Mouse (Mus musculus) lung, adult 2 months (tissue): ENCODE measurements around the gene Gm14226. TPM values are rescaled to one million over a fixed set of nuclear protein-coding genes. Genes with fewer than 3 reads are reported as not detected.
"Not testable (repeated sequence)": the region's sequence is repeated elsewhere in the genome, so short reads cannot be mapped to it uniquely, and the experiment has no call there.

Experiments
- DNase-seq: peaks from one replicate; pipeline ENCODE4 v3.0.0; 2022
- H3K4me1 ChIP-seq: fragments of 200-500 bp; 2 replicates; pipeline ENCODE4 v1.6.1; 2011; ENCODE audit warnings: low read length; ENCODE audit not compliant: control insufficient read depth, insufficient read depth
- H3K4me3 ChIP-seq: fragments of 200-500 bp; replicated peaks from 2 replicates; pipeline ENCODE3; 2011; ENCODE audit warnings: low read depth, mild to moderate bottlenecking, control low read depth, low read length; ENCODE audit errors: extremely low read depth
- CTCF ChIP-seq: fragments of 200-500 bp; IDR thresholded peaks from 2 replicates; pipeline ENCODE4 v1.5.1; 2011; ENCODE audit warnings: mild to moderate bottlenecking, low read length, control low read depth; ENCODE audit not compliant: insufficient read depth
- POLR2A ChIP-seq: fragments of 200-500 bp; IDR thresholded peaks from 2 replicates; pipeline ENCODE4 v1.6.1; 2011; ENCODE audit warnings: low read depth, mild to moderate bottlenecking, control low read depth, low read length, borderline replicate concordance; ENCODE audit errors: extremely low read depth
- WGBS: fragments of 180-500 bp; shearing (Covaris S2); methylation state at CpG from one replicate; pipeline ENCODE4 v1.1.7; 2018; 5-methylcytosine and 5-hydroxymethylcytosine counted together
- polyA plus RNA-seq: library from polyadenylated mRNA; depleted of rRNA; stranded (reverse); fragments of >200 nt; gene quantifications from 2 replicates; pipeline ENCODE4 v1.2.3, GENCODE M21; 2012; rRNA removed

The Gm14226 gene
- 0.03 and 0.05 TPM in 2 replicates for polyA plus RNA-seq

GRCm38 (mm10) chr2:155018251-155018755 lies at the start of gene Gm14226:
TSS of gene Gm14226 (plus strand) at chr2:155018266.
- not testable (repeated sequence) for H3K4me1 ChIP-seq, DNase-seq
- WGBS: 4% methylated on average over 24 of the region's 26 CpGs
- H3K4me3 ChIP-seq: peak within 1 kb of the TSS; percentile 84

- H3K4me3 ChIP-seq, DNase-seq, H3K4me1 ChIP-seq: not testable (repeated sequence)
- 51% methylated on average over 14 of the region's 14 CpGs for WGBS
Measured at GRCm38 (mm10) chr2:154969740-154970397, 48.2 kb upstream of the Gm14226 start.

GRCm38 (mm10) chr2:154971919-154972692 lies 46.0 kb upstream of the Gm14226 start:
- H3K4me3 ChIP-seq: no peak overlapping the region
- TF ChIP-seq POLR2A (no peak), CTCF (no peak)
- WGBS: 30% methylated on average over 18 of the region's 18 CpGs

GRCm38 (mm10) chr2:154972981-154973380 lies 45.1 kb upstream of the Gm14226 start:
- H3K4me1 ChIP-seq: no peaks in the 10 kb centered on the region
- 66% methylated on average over 5 of the region's 5 CpGs for WGBS
- no peak overlapping the region for H3K4me3 ChIP-seq
- TF ChIP-seq CTCF (no peak), POLR2A (no peak)
- DNase-seq: no peak

More at GRCm38 (mm10) chr2:154971919-154972692, 46.0 kb upstream of the Gm14226 start:
- DNase-seq: no peak
- H3K4me1 ChIP-seq: no peaks in the 10 kb centered on the region

GRCm38 (mm10) chr2:154986609-154987008 lies 31.5 kb upstream of the Gm14226 start:
- WGBS: 76% methylated on average over 1 of the region's 1 CpGs
- no peak for DNase-seq
- H3K4me3 ChIP-seq: no peak overlapping the region
- no peak for TF ChIP-seq POLR2A
- no peak for TF ChIP-seq CTCF
- no peaks in the 10 kb centered on the region for H3K4me1 ChIP-seq

GRCm38 (mm10) chr2:154991411-154991810 lies 26.7 kb upstream of the Gm14226 start:
- no peak for TF ChIP-seq POLR2A
- no peak for TF ChIP-seq CTCF
- 52% methylated on average over 8 of the region's 8 CpGs for WGBS
- no peak for DNase-seq
- no peak overlapping the region for H3K4me3 ChIP-seq
- no peaks in the 10 kb centered on the region for H3K4me1 ChIP-seq

- TF ChIP-seq CTCF (no peak), POLR2A (no peak)
- no peak for DNase-seq
- Histone ChIP-seq H3K4me3 (no peak overlapping the region), H3K4me1 (no peaks in the 10 kb centered on the region)
- WGBS: 75% methylated on average over 5 of the region's 5 CpGs
Measured at GRCm38 (mm10) chr2:154992083-154992482, 26.0 kb upstream of the Gm14226 start.

- Histone ChIP-seq H3K4me3 (no peak overlapping the region), H3K4me1 (no peaks in the 10 kb centered on the region)
- no peak for DNase-seq
- WGBS: 82% methylated on average over 11 of the region's 11 CpGs
- no peak for TF ChIP-seq POLR2A
- TF ChIP-seq CTCF: no peak
Measured at GRCm38 (mm10) chr2:155005491-155005890, 12.6 kb upstream of the Gm14226 start.

GRCm38 (mm10) chr2:155011086-155011656 lies 6.9 kb upstream of the Gm14226 start:
- Histone ChIP-seq H3K4me1 (no peaks in the 10 kb centered on the region), H3K4me3 (no peak overlapping the region)
- 45% methylated on average over 3 of the region's 3 CpGs for WGBS
- TF ChIP-seq CTCF (no peak), POLR2A (no peak)
- DNase-seq: no peak
